Mouse (Mus musculus): ENCODE measurements around the gene Itga3.

DNA sequence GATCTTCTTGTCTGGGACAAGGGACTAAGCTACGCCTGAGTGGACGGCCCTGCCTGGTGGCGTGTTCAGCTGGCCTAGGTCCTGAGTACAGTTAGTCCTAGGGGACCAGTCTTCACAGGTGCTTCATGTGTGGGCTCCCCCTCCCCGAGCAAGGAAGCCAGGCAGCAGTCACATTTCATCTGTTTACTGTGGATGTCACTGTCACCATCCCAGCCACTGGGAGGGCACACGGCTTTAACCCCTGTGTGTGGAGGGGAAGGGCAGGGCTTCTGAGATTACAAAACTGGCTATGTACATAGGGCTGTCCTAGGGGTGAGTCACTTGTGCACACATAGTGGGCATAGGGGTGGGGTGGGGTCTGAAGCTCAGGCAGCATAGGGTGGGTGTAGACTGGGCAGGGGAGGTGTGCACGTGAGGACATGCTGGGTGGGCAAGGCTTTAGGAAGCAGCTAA, 50.5 kb downstream of the Itga3 start:
- TF ChIP-seq CTCF (conservative IDR thresholded peaks at IDR 0.05 in 1 of 2, IDR thresholded peaks at IDR 0.05 in 1 of 2; ENCODE audit: low read depth in 2 of 2, low read length in 2 of 2) (no peak), MEF2A (IDR thresholded peaks at IDR 0.05; ENCODE audit: borderline replicate concordance, low read depth, low read length) (peak; percentile 42), POLR2A (IDR thresholded peaks at IDR 0.05; ENCODE audit: low read depth, low read length) (no peak), NRF1 (IDR thresholded peaks at IDR 0.05; ENCODE audit: low read depth, low read length) (no peak), HCFC1 (IDR thresholded peaks at IDR 0.05; ENCODE audit: low read depth, low read length) (no peak), MAX (IDR thresholded peaks at IDR 0.05; ENCODE audit: low read length) (0 out of 2 replicates have a peak, but pooled peaks have one; percentile 12), ZMIZ1 (IDR thresholded peaks at IDR 0.05; ENCODE audit: low read depth, low read length) (peak; percentile 46; the same call in 1 of the 2 replicates), SMC3 (IDR thresholded peaks at IDR 0.05; ENCODE audit: low read depth, low read length) (no peak), MXI1 (IDR thresholded peaks at IDR 0.05; ENCODE audit: low read depth, low read length) (no peak)

Data from CH12.LX (cell line).